Mouse (Mus musculus) thymus, adult 2 months (tissue): ENCODE results near the gene Neurod2.

Experiments
- CTCF ChIP-seq: fragments of 200-500 bp; IDR thresholded peaks from 2 replicates; pipeline ENCODE4 v1.5.1; 2012; ENCODE audit warnings: mild to moderate bottlenecking, control low read depth, low read length, moderate library complexity, borderline replicate concordance; ENCODE audit not compliant: control insufficient read depth, poor library complexity, insufficient read depth; ENCODE audit errors: extremely low read depth
- POLR2A ChIP-seq: fragments of 200-500 bp; IDR thresholded peaks from 2 replicates; pipeline ENCODE4 v1.6.1; 2012; ENCODE audit warnings: mild to moderate bottlenecking, low read length, control low read depth, moderate library complexity; ENCODE audit not compliant: control insufficient read depth, poor library complexity, insufficient read depth; ENCODE audit errors: extremely low read depth

GRCm38 (mm10) chr11:98370588-98370987, 41.1 kb upstream of the Neurod2 start:
- no peak for TF ChIP-seq CTCF
- no peak for TF ChIP-seq POLR2A
